ENCODE assay signal across 8 mouse cellular contexts in genomic region chr5:107221892-107222669, GRCm38 (mm10).
DNase-seq lines count a peak whose midpoint lies in the region; ATAC-seq lines count a peak whose summit lies in the region.
"Had no signal": no experiment of that assay in that cellular context is flagged by ENCODE, and none has a peak within 500 bp of the region (broad histone marks: within the 10 kb centered on the region; RNA-seq: fewer than 3 reads in every experiment).

No protein-coding gene starts in this region.

- 0 out of 2 replicates have a peak overlapping the region, but pooled peaks have one; percentile 9 for H3K4me2 ChIP-seq in midbrain, embryonic 13.5 days (replicated peaks)
- H3K4me2 ChIP-seq in embryonic facial prominence, embryonic 11.5 days (ENCODE audit: low read depth, low read length) = 0 out of 2 replicates have a peak overlapping the region, but pooled peaks have one; percentile 8
- H3K4me2 ChIP-seq in neural tube, embryonic 13.5 days = peak overlapping the region; percentile 37

- H3K4me3 ChIP-seq in midbrain, embryonic 13.5 days (replicated peaks) = no peak overlapping the region
- H3K4me3 ChIP-seq in midbrain, embryonic 10.5 days = no peak overlapping the region
- no peak overlapping the region for H3K4me3 ChIP-seq in embryonic facial prominence, embryonic 11.5 days (ENCODE audit: low read depth, low read length)
- 0 out of 2 replicates have a peak overlapping the region, but pooled peaks have one; percentile 8 for H3K4me3 ChIP-seq in neural tube, embryonic 13.5 days

- H3K27me3 ChIP-seq in midbrain, embryonic 13.5 days = no peaks in the 10 kb centered on the region; the same call in 1 of the 2 replicates
- H3K27me3 ChIP-seq in midbrain, embryonic 10.5 days (ENCODE audit: low read depth, poor library complexity, severe bottlenecking) = no peaks in the 10 kb centered on the region
- H3K27me3 ChIP-seq in embryonic facial prominence, embryonic 11.5 days (ENCODE audit: control insufficient read depth, insufficient read depth, low read length) = no peaks in the 10 kb centered on the region
- no peaks in the 10 kb centered on the region for H3K27me3 ChIP-seq in neural tube, embryonic 13.5 days

- ATAC-seq in midbrain, embryonic 13.5 days = peak; percentile 43; the same call in 1 of the 2 replicates
- ATAC-seq in embryonic facial prominence, embryonic 11.5 days (replicated peaks; ENCODE audit: insufficient number of reproducible peaks, low FRiP score, low TSS enrichment, low read depth) = peak; percentile 72
- ATAC-seq in neural tube, embryonic 13.5 days (ENCODE audit: low read depth) = peak; percentile 86
- ATAC-seq: intestine, postnatal 0 days had no signal

- WGBS in midbrain, embryonic 13.5 days = 54% methylated on average over 17 of the region's 17 CpGs
- 83% methylated on average over 17 of the region's 17 CpGs for WGBS in midbrain, embryonic 10.5 days
- 42% methylated on average over 17 of the region's 17 CpGs for WGBS in embryonic facial prominence, embryonic 11.5 days
- 25% methylated on average over 17 of the region's 17 CpGs for WGBS in neural tube, embryonic 13.5 days

- no peaks in the 10 kb centered on the region for H3K9me3 ChIP-seq in midbrain, embryonic 13.5 days
- no peaks in the 10 kb centered on the region for H3K9me3 ChIP-seq in midbrain, embryonic 10.5 days (replicated peaks)
- H3K9me3 ChIP-seq in embryonic facial prominence, embryonic 11.5 days (replicated peaks; ENCODE audit: control insufficient read depth, low read length) = no peaks in the 10 kb centered on the region
- no peaks in the 10 kb centered on the region for H3K9me3 ChIP-seq in neural tube, embryonic 13.5 days

- DNase-seq in midbrain, embryonic 10.5 days (ENCODE audit: low spot score) = no peak
- DNase-seq in embryonic facial prominence, embryonic 11.5 days (ENCODE audit: low spot score) = peak; percentile 86
- DNase-seq in hindlimb bud, embryonic 11.5 days (ENCODE audit: extremely low spot score, low read depth, low spot score) = peak; percentile 82
- no peak for DNase-seq in frontal cortex, postnatal 14 days (ENCODE audit: low spot score in 2 of 2)
- DNase-seq in urinary bladder, postnatal 4 days (ENCODE audit: low spot score in 2 of 2) = no peak

- H3K4me1 ChIP-seq in midbrain, embryonic 13.5 days (replicated peaks) = peaks cover 18% of the 10 kb centered on the region
- peaks cover 15% of the 10 kb centered on the region for H3K4me1 ChIP-seq in midbrain, embryonic 10.5 days
- peaks cover 8% of the 10 kb centered on the region for H3K4me1 ChIP-seq in embryonic facial prominence, embryonic 11.5 days (ENCODE audit: control insufficient read depth, insufficient read depth, low read length)
- H3K4me1 ChIP-seq in neural tube, embryonic 13.5 days (replicated peaks) = peaks cover 42% of the 10 kb centered on the region

- no peaks in the 10 kb centered on the region for H3K36me3 ChIP-seq in midbrain, embryonic 13.5 days
- H3K36me3 ChIP-seq in midbrain, embryonic 10.5 days = no peaks in the 10 kb centered on the region
- H3K36me3 ChIP-seq in embryonic facial prominence, embryonic 11.5 days (replicated peaks; ENCODE audit: control insufficient read depth, insufficient read depth, low read depth, low read length) = no peaks in the 10 kb centered on the region
- H3K36me3 ChIP-seq in neural tube, embryonic 13.5 days = no peaks in the 10 kb centered on the region

- no peak overlapping the region for H3K9ac ChIP-seq in midbrain, embryonic 13.5 days (replicated peaks)
- no peak overlapping the region for H3K9ac ChIP-seq in embryonic facial prominence, embryonic 11.5 days (replicated peaks; ENCODE audit: low read length)
- H3K9ac ChIP-seq in neural tube, embryonic 13.5 days = no peak overlapping the region

- H3K27ac ChIP-seq in midbrain, embryonic 13.5 days = peak overlapping the region; percentile 32
- no peak overlapping the region for H3K27ac ChIP-seq in midbrain, embryonic 10.5 days (replicated peaks)
- H3K27ac ChIP-seq in embryonic facial prominence, embryonic 11.5 days (replicated peaks; ENCODE audit: low read depth, low read length) = peak overlapping the region; percentile 64; the same call in 1 of the 2 replicates
- H3K27ac ChIP-seq in neural tube, embryonic 13.5 days (replicated peaks) = peak overlapping the region; percentile 74

Comparison
In these comparisons a context has a peak if more than half of its experiments do, and no peak if none do; other contexts are left out.
1. DNase-seq: peak in embryonic facial prominence, embryonic 11.5 days (single experiment) and hindlimb bud, embryonic 11.5 days (single experiment); none in midbrain, embryonic 10.5 days (single experiment), frontal cortex, postnatal 14 days (0 of 2) and urinary bladder, postnatal 4 days (0 of 2).
2. Peak in every context shown above with its lines, with median percentiles within 50 percentile points of each other: ATAC-seq and H3K4me2 ChIP-seq.